Mouse (Mus musculus) mature B cell (primary cell): ENCODE data around the gene Rxylt1.

ENCODE experiments used
- in situ Hi-C: fragments of 300-500 bp; cut with MboI; formaldehyde crosslinking; loops from 2 replicates; pipeline ENCODE4 v1.14.3; 2019

Gene Rxylt1

DNA sequence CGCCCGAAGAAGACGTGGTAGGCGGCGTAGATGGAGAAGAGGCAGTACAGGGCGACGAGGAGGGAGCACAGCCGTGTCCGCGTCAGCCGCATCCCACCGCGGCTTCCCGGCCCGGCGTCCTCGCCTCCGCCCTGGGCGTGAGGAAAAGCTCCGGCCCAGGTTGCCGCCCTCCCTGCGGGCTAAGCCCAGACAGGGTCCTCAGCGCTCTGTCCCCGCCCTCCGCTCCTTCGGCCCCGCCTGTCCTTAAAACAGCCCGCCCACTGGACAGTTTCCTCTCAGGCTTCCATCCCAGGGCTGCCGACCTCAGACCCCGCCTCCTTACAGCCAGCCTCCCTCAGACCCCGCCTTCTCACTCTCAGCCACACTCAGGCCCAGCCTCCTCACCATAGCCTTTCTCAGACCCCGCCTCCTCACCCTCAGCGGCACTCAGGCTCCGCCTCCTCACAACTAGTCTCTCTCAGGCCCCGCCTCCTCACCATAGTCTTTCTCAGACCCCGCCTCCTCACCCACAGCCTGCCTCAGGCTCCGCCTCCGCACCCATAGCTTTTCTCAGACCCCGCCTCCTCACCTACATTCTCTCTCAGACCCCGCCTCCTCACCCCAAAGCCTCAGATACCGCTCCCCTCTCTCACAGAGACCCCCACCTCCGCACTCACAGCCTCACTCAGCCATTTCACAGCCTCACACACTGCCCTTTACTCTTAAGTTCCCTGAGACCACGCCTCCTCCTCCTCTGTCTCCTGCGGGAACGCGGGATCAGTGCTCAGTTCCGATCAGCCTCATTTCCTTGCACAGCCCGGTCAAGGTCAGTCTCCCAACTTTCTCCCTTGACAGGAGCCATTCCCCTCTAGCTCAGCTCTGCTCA lies at the start of gene Rxylt1:
Gene Rxylt1, minus strand, starts transcription at position 392 of the 865 bp plus-strand sequence.
- in situ Hi-C loops = no loop called here

DNA sequence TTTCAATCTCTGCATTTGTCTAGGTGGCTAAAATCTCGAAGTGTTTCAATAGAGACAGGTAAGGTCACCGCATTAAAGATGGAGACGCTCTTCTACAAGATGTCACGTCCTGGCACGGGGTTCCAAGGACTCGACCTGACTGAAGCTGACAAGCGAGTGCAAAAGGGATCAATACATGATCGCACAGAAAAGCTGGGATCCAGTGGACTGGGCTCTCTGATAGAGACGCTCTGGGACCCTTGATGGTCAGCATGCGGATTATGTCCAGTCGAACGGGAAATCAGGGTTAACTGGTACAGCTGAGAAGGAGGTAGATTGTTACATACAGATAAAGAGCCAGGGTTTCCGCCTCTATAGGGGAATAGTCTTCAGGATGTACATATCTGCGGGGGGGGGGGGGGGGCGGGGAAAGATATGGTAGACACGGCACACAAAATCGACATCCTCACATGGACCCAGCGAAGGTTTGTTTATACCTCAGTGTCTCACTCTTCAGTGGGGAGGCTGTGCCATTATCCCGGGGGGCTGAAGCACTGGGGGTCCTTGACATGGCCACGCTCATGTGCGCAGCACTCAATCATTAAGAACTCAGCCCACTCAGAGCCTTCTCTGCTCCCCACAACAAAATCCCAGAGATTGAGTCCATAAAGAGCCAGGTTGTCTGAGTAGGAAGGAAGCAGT lies 24.3 kb upstream of the Rxylt1 start:
- in situ Hi-C loops = no loop called here

DNA sequence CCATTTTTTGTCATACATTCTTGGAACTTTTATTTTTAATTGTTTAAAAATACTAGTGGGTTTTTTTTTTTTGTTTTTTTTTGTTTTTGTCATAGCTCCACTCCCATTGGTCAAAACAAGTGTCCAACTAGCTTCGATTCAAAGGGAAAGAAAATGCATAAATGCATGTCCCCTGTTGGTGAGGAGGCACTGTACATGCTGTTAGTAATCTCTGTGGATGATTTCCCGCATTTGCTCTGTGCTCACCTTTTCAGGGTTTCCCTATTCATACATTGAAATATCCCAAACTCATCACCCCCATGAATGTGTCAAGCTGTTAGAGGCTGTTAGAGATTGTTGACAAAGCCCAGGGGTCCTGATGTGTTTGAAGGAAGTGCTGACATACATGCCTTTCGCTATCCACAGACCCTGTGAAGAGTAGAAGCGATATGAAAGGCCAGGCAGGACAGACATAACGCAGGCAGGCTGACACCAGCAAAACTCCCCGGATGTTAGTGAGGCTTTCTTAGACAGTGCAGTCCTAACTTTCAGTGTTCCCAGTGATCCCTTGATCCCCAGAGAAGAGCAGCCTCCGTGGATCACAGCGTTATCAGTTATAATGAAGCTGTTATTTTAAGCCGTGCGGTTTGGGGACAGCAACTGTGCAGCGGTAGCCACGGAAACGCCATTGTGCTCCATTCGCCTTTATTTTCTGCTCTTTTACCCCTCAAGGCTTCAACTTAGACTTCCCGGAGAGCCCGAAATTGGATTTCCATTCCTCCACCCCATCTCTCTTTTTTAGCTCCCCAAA lies 23.5 kb upstream of the Rxylt1 start:
- in situ Hi-C loops = no loop called here

DNA sequence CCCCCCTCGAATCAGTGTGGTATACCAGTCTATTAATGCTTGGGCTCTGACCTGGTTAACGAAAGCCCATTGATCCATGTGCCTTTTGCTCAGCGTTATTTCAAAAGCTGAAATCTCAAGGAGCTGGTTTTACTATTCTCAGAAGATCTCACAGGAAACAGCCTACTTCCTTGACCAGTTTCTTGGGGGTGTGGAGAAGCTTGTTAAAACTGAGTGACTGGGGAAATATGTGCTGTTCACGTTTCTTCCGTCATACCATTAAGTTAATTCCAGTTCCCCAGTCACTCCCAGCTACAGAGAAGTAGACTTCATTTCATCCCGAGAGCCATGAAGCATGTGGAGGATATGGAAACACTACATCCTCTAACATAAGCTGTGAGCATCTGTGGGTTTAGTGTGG lies 22.3 kb upstream of the Rxylt1 start:
- in situ Hi-C loops = no loop called here

DNA sequence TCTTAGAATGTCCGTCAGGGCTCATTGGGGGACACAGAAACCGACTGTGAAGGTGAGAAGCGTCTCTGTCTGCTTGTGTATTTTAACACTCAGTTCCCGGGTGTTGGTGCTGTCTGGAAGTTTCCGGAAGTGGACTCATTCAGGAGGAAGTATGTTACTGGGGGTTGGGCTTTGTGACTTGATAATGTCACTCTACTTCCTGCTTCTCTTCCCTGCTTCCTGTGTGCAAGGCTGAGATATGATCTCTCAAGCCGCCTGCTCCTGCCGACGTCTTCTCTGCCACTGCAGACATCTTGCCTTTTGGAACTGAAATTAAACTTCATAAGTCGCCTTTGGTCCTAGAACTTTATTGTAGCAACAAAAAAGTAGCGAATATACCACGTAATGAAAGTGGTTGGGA lies 19.5 kb upstream of the Rxylt1 start:
- in situ Hi-C loops = no loop called here

DNA sequence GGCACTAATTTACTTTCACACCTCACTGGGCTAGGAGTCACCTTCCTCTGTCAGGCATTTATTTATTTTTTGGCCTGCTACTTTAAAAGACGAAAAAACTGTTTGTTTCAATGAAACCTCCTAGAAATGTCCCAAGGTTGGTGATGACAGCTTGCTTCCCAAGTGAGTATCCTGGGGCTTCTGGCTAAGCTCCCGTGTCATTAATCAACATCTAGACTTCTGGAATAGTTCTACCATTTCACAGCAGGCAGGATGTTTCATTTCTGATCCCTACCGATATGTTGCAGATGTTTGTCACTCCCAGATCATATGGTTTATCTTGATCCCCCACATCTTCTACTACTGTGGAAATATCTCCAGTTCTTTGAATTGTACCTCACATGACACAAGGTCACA lies 9.5 kb upstream of the Rxylt1 start:
- in situ Hi-C loops = loop anchor here (10.0 kb wide), 1 partner anchor 418 kb away; no protein-coding TSS in a partner anchor

DNA sequence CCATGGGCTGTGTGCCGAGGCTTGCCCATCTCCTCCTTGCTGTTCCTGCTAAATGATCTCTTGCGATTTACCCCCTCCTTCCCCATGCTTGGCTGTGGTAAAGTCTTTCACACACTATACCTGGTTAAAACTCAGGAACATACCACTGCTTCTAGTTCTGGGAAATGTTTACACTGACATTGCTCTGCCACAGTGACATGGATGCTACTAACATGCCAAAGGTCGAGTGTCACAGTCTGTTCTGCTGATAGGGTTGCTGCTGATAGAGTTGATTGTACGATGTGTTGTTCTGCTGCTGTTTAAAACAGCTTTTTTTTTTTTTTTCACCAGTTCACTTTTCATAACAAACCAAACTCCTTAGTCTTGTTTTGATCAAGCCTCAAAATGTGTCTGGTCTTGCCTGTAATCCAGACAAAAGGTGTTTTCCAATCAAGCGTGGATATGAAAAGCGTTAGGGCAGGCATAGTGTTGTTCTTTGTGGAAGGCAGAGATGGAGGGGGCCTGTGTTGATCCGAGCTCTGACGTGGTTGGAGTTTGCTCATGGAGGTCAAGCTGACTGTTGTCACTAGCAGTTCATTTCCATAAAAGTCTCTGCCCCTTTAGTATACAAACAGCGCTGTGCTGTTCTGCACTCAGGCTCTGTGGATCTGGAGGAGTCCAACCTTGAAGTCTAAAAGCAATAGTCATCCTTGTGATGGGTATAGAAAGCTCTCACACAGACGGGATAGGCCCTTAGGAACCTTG lies 8.9 kb upstream of the Rxylt1 start:
- in situ Hi-C loops = loop anchor here (10.0 kb wide), 1 partner anchor 419 kb away; no protein-coding TSS in a partner anchor

DNA sequence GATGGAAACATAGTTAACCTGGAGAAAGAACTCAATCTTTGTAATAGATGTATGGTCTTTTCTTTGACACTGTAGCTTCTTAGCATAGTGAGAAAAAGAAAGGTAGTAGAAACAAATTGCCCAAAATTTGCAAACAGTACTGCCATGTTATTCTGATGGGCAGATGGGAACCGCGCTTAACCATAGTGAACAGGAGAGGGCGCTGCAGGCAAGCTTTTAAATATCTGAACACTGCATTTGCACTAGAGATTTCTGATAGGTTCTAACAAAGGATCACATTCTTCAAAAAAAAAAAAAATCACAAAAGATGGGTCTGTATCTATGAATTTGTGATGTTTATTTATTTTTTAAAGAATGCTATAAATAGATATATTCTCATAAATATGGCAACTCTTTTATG lies 8.2 kb upstream of the Rxylt1 start:
- in situ Hi-C loops = loop anchor here (10.0 kb wide), 1 partner anchor 419 kb away; no protein-coding TSS in a partner anchor

DNA sequence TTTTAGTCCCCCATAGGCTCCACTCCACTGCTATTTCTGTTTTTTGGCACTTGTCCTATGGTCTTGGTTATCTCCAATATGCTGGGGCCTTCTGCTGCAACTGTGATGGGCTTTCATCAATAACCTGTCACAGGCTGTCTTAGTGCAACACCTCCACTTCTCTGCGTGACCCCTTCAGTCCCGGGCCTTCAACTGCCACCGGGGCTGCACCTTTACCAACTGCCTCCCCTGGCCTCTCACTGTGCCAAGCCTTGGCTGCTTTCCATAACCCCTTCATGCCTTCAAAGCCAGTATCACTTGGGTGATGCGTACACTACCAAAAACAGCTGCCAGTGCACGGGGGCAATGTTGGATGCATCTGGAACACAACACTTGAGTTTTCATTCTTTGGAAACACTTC lies 5.5 kb upstream of the Rxylt1 start:
- in situ Hi-C loops = loop anchor here (10.0 kb wide), 1 partner anchor 422 kb away; no protein-coding TSS in a partner anchor

DNA sequence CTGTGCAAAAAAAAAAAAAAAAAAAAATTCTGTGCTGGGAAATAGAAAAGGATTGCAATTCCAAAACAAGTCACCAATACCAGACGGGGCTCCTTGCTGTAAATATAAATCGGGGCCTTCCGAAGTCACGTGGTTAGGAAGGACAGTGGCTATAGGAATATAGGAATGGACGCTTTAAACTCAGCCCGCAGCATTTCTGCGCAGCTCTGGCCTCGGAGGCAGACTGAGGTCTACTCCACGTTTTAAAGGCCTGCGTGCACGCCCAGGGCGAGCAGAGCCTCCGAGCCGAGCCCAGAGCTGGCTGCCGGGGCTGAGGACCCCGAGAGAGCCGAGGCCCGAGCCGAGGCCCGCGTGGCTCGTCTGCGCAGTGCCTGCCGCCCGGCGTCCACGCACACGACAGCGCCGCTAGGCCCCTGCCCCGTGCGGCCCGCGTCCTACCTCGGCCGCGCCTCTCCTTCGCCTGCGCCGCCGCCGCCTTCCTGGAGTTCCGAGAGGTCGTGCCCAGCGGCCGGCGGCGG lies 650 bp downstream of the Rxylt1 start:
- in situ Hi-C loops = no loop called here

DNA sequence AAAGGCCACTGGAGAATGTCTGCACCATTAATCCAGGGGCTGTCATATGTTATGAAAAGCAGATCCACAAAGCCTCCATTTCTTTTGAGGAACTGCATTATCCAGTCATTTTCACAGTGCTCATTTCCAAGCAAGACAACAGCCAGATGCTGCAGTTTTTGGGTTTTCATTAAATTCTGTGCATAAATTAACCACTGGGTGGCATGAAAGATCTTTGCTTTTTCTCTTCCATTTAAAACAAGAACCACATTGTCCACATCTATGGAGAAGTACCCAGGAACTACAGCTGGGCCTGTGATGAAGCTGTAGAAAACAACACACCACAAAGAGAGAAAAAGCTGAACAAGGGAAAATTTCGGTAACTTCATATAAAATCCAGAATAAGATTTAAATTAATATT lies 6.7 kb downstream of the Rxylt1 start:
- in situ Hi-C loops = no loop called here

DNA sequence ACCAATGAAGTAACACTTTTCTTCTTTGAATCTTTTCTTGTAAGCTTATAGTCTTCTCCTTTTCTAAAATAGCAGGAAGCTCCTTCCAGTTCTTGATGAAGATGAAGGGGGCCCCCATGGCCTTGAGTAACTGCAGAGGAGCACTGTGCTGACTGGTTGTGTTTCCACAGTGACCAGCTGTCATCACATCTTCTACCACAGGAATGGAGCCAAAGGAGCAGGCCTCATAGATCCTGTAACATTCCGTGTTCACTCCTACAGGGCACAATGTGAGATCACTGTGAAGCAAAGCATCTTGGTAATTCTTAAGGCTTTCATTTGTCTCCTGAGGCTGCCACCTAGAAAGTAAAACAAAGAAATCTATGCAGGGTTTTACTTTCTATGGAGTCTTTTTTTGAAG lies 15.8 kb downstream of the Rxylt1 start:
- in situ Hi-C loops = no loop called here

DNA sequence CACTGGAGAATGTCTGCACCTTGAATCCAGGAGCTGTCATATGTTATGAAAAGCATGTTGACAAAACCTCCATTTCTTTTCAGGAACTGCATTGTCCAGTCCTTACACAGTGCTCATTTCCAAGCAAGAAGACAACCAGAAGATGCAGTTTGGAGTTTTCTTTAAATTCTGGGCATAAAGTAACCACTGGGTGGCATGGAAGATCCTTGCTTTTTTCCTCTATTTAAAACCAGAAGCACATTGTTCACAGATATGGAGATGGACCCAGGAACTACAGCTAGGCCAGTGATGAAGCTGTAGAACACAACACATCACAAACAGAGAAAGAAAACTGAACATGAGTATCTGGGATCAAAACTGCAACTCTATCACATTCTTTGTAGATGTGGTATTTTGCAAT lies 28.0 kb downstream of the Rxylt1 start:
- in situ Hi-C loops = no loop called here

DNA sequence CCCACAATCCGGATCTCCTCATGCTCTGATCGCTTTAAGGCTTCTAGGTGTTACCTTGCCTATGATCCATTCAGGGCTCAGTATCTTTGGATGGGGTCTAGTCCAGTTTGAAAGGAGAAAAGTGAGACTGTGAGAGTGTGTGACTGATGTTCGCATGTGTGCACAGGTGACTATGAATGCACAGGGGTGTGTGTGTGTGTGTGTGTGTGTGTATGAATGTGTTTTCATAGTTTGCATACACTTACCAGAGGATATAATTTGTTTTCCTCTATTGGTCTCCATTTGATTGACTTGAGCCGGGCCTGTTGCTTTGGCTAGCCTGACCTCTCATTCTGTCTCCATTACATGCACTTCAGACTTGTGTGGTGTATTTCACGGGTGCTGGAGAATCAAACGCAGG lies 41.3 kb downstream of the Rxylt1 start:
- in situ Hi-C loops = no loop called here

DNA sequence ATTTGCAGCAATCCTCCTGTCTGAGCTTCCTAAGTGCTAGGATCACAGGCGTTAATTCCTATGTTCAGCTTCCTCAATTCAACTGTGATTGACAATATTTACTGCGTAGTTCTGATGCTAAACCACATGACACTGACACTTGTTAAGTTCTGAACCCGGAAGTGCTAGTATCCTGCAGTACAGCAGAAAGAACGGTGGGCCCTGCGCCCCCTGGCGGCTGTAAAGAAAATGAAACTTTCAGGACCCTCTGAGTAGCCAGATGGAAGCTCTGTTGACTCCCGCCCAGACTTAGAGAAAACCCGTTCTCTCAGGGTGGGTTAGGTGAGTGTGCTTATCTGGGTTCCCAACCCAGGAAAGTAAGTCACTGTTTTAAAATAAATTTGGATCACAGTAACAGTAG lies 42.6 kb downstream of the Rxylt1 start:
- in situ Hi-C loops = no loop called here

DNA sequence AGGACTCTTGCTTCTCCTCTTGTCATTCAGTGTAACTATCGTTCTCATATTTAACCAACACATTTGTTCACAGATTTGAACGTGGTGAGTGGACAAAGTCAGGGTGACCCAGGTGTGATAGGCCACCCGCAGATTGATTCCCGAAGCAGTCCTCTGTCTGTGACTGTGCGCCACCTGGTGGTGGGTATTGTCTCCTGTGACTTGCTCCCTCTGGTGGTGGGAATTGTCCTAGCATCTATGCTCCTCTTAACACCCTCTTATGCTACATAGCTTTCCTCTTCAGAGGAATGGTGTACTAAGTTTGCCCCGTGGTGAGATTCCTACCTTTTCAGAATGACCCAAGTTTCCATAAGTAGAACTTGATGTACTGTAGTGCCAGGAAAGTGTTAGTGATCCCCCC lies 45.3 kb downstream of the Rxylt1 start:
- in situ Hi-C loops = no loop called here

DNA sequence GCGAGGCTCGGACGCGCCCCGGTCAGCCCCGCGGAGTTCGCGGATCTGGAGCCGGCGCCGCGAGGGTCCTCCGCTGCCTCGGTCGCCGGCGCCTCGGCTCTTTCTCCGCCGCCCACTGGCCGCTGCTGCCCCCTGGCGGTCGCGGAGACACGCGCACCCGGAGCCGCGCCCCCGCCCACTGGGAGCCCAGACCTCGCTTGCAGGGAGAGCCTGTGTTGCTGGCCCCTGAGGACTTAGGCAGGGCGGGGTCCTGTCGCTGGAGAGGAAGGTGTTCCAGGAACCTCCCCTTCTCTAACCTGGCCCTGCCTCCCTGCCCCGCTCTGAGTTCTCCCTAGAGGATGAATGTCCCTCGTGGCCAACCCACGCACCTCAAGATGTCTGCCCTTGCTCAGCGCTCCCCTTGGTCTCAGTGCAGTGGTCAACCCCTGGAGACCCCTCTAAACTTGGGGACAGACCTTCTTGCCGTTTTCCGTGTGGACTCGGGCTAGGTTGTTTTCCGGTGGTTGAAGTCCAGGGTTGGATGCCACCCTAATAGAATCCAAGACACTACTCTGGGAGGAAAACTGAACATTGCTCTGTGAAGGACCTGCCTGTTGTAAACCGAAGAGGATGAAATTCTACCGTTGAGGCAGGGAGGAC lies 49.3 kb downstream of the Rxylt1 start:
- in situ Hi-C loops = no loop called here

DNA sequence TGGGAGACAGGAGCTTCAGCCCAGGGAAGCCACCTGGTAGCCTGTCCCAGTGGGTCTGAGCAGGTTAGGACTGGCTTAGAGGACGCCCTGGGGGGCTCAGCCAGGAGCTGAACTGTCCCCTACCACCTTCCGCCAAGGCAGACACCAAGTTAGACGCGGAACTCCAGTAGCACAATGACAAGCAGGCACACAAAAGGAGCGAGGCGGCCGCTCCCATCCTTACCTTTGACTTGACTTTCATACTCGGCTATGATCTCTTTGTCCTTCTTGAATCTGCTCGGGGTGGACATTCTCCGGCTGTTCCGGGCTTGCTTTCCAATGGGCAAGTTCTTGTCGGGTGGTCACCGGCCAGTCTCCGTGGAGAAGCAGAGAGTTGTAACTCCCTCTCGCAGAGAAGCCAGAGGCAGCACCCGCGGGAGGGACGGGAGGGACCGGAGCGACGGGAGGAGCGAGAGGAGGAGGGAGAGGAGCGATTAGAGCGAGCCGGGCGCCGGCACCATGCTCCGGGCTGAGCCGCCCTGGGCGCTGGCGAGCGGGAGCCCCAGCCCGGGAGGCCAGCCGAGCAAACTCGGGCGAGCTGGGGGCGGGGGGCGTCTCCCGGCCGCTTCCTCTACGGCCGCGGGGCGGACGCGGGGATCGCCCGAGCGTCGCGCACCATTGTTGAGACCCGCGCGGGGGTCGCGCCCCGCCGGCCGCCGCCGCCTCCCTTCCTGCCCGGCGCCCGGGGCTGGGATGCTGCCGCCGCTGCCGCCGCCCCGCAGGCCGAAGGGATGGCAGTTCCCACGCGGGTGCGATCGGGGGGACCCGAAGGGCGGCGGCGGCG lies 50.1 kb downstream of the Rxylt1 start, which contains the start of gene Srgap1:
Gene Srgap1, minus strand, starts transcription at position 412 of the 823 bp plus-strand sequence.
- in situ Hi-C loops = no loop called here

DNA sequence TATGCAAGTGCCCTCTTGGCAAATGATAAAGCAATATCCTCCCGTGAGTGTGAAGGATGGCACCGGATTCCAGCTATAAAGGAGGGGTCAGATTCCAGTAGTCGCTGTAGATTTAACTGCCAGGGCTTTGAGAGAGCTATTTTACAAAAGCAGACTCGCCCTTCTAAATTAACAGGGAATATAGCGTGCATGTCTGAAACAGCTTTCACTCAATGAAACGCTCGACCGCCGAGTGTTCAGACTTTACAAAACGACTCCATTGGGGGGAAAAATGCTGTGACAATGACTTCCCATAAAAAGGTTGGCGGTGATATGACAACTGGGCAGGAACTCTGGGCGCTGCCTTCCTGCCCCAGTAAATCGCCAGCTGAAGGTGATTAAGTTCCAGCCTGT lies 50.7 kb downstream of the Rxylt1 start:
- in situ Hi-C loops = no loop called here

DNA sequence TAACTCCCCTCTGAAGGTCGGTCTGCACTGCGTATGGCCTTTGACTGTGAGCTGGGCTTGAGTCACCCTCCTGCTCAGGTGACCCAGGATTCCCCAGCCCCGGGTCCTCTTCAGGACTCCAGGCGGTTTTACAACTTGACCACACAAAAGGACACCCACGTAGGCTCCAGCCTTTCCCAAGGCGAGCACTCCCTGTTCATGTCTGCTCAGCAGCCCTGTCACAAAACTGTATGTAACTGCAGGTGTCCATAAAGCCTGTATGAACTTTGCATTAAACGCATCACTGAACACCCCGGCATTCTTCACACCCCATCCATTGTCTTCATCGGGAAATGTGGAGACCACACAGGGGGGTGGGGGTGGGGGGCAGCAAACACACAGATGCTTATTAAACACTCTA lies 51.2 kb downstream of the Rxylt1 start:
- in situ Hi-C loops = no loop called here
